Mouse (Mus musculus) heart, embryonic 13.5 days (tissue): ENCODE results near the gene Srsf2. TPM values are rescaled to one million over a fixed set of nuclear protein-coding genes. Genes with fewer than 3 reads are reported as not detected.
"Not testable (repeated sequence)": the region's sequence is repeated elsewhere in the genome, so short reads cannot be mapped to it uniquely, and the experiment has no call there.

Experiments
- ATAC-seq: fragments of 200-750 bp; cut with Nextera tagmentation; 2 replicates; pipeline ENCODE4 v1.8.0; 2017; ENCODE audit warnings: moderate TSS enrichment; ENCODE audit not compliant: insufficient number of reproducible peaks, low FRiP score, low TSS enrichment; ENCODE audit errors: extremely low read depth
- H3K27ac ChIP-seq: fragments of 300-500 bp; sonication (generic); replicated peaks from 2 replicates; pipeline ENCODE4 v1.5.1; 2015; ENCODE audit warnings: moderate library complexity, mild to moderate bottlenecking, inconsistent platforms
- H3K27me3 ChIP-seq: fragments of 300-500 bp; sonication (generic); replicated peaks from 2 replicates; pipeline ENCODE4 v1.6.1; 2015; ENCODE audit warnings: mild to moderate bottlenecking, inconsistent platforms
- H3K36me3 ChIP-seq: fragments of 300-500 bp; sonication (generic); 2 replicates; pipeline ENCODE4 v1.6.1; 2015; ENCODE audit warnings: mild to moderate bottlenecking, inconsistent platforms
- H3K4me1 ChIP-seq: fragments of 300-500 bp; sonication (generic); 2 replicates; pipeline ENCODE4 v1.6.1; 2015; ENCODE audit warnings: inconsistent platforms
- H3K4me2 ChIP-seq: fragments of 300-500 bp; sonication (generic); 2 replicates; pipeline ENCODE4 v1.6.1; 2015; ENCODE audit warnings: inconsistent platforms, mild to moderate bottlenecking, moderate library complexity
- H3K4me3 ChIP-seq: fragments of 300-500 bp; sonication (generic); 2 replicates; pipeline ENCODE4 v1.5.1; 2015; ENCODE audit warnings: moderate library complexity, mild to moderate bottlenecking, inconsistent platforms
- H3K9ac ChIP-seq: fragments of 300-500 bp; sonication (generic); 2 replicates; pipeline ENCODE4 v1.6.1; 2015; ENCODE audit warnings: inconsistent platforms, mild to moderate bottlenecking, moderate library complexity
- H3K9me3 ChIP-seq: fragments of 300-500 bp; sonication (generic); 2 replicates; pipeline ENCODE4 v1.6.1; 2016; ENCODE audit warnings: inconsistent platforms
- WGBS: fragments of 180-500 bp; shearing (Covaris S2); methylation state at CpG from one replicate; pipeline ENCODE4 v1.1.7; 2015; ENCODE audit warnings: mixed read lengths; 5-methylcytosine and 5-hydroxymethylcytosine counted together
- polyA plus RNA-seq: library from polyadenylated mRNA; unstranded; fragments of >200 nt; fragmentation: Nextera tagmentation; extraction: Ambion mirVana; gene quantifications from 2 replicates; pipeline ENCODE4 v1.2.1, GENCODE M21; 2015

The Srsf2 gene
- polyA plus RNA-seq, 1 experiment from 2014 or later: 530 TPM

DNA sequence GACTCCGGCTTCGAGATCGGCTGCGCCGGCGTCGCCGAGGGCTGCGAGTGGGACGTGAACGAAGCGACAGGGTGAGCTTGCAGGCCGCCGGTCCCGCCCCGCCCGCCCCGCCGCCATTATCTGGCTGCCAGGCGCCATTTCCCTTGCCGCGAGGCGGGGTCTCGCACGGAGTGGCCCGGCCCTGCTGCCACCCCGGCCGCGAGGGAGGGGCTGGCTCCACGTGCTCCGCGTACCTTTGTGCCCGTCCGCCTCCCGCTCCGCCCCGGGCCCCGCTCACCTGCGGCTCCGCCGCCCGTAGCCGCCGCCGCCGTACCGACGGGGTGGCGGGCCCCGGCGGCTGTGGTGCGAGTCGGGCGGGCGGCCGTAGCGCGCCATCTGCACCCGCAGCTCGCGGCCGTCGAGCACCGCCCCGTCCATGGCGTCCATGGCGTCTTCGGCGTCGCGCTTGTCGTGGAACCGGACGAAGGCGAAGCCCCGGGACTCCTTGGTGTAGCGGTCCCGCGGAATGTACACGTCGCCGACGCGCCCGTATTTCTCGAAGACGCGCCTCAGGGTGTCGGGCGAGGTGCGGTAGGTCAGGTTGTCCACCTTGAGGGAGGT, 503 bp downstream of the Srsf2 start, which contains the start of gene Mfsd11:
Mfsd11 (plus strand) TSS at position 150 of the 600 bp plus-strand sequence.
- peak within 1 kb of the TSS; percentile 99 for H3K4me3 ChIP-seq
- peak within 1 kb of the TSS; percentile 99 for H3K9ac ChIP-seq
- H3K27ac ChIP-seq: peak within 1 kb of the TSS; percentile 100
- H3K4me2 ChIP-seq: peak within 1 kb of the TSS; percentile 86
- under 1% methylated on average over 89 of the region's 91 CpGs for WGBS
- peaks cover 52% of the 10 kb centered on the region for H3K36me3 ChIP-seq
- H3K9me3 ChIP-seq: no peaks in the 10 kb centered on the region
- H3K4me1 ChIP-seq: peaks cover 49% of the 10 kb centered on the region
- no peaks in the 10 kb centered on the region for H3K27me3 ChIP-seq
- peak; percentile 71 for ATAC-seq

DNA sequence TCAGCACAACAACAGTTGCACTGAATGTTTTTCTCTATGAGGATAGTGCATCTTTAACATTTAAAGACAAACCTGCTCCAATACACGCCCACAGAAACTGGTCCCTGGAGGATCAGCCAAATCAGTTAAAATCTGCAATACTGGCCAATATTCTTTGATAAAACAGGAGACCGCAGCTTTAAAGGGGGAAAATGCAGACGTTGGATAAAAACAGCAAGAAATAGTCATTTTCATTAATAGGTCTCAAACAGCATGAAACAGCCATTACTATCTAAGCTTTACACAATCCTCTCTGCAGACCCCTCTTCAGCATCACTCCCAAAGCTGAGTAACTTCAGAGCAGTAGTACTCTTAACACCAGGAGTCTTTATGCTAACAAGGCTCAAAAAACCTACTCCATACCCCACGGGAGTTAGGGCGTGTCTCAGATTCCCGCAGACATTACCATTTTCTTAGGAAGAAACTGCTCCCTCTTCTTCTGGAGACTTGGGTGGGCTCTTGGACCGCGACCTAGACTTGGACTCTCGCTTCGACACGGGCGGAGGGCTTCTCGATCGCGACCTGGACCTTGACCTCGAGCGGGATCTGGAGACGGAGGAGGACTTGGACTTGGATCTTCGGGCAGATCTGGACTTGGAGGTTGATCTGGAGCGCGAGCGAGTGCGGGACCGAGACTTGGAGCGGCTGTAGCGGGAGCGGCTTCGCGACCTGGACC, 1.2 kb downstream of the Srsf2 start:
- Histone ChIP-seq H3K9ac (peak overlapping the region; percentile 99), H3K9me3 (no peaks in the 10 kb centered on the region), H3K27me3 (no peaks in the 10 kb centered on the region), H3K27ac (peak overlapping the region; percentile 100), H3K4me3 (peak overlapping the region; percentile 99), H3K4me2 (peak overlapping the region; percentile 86), H3K4me1 (peaks cover 43% of the 10 kb centered on the region), H3K36me3 (peaks cover 57% of the 10 kb centered on the region)
- no peak for ATAC-seq
- WGBS: under 1% methylated on average over 29 of the region's 29 CpGs

DNA sequence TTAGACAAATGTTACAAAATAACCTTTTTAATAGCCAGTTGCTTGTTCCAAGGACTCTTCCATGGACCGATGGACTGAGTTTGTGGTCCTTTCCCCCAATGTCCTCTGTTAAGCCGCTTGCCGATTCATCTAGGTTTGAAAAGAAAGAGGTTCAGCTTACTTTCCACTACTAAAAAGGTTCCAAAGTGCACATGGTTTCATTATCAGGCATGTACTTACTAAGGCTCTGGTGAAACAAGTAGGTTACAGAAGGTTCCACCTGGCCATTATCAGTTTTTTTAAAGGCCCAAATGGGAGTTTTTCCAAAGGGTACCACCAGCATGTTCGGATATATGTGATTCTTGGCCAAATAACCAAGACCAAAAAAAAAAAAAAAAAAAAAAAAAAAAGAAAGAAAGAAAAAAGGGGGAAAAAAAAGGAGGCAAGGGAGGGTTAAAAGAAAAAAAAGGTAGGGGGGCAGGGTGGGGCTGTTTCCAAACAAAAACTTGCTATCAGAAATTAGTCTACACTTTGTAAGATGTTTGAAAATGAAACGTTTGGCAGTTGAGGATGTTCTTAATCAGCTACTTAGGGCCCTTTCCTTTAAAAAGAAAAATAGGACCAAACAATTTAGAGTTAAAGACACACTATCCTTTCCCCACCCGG, 1.9 kb downstream of the Srsf2 start:
- Histone ChIP-seq H3K4me2 (peak overlapping the region; percentile 86), H3K36me3 (peaks cover 58% of the 10 kb centered on the region), H3K27ac (peak overlapping the region; percentile 100), H3K4me1 (peaks cover 46% of the 10 kb centered on the region), H3K9ac (peak overlapping the region; percentile 99), H3K4me3 (peak overlapping the region; percentile 99), H3K9me3 (no peaks in the 10 kb centered on the region), H3K27me3 (no peaks in the 10 kb centered on the region)
- WGBS: 29% methylated on average over 6 of the region's 6 CpGs
- no peak for ATAC-seq

DNA sequence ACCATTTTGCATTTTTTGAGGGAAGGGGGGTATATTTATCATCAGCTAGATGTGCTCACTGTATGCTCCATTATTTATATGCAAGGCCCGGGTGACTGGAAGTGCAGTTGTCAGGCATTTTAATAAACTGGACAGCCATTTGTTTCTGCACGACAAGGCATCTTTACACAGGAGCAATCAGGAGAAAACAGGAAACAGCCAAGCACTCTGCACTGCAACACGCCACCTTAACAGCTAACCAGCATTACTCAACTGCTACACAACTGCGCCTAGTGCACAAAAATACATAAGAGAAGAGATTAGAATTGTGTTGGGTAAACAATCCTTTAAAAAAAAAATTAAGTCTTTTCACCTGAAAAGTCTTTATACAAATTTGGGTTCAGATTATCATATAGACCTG, 2.8 kb downstream of the Srsf2 start:
- Histone ChIP-seq H3K9ac (peak overlapping the region; percentile 71), H3K36me3 (peaks cover 54% of the 10 kb centered on the region), H3K4me2 (peak overlapping the region; percentile 86), H3K9me3 (no peaks in the 10 kb centered on the region), H3K4me3 (peak overlapping the region; percentile 99), H3K27ac (no peak overlapping the region), H3K4me1 (peaks cover 41% of the 10 kb centered on the region), H3K27me3 (no peaks in the 10 kb centered on the region)
- no peak for ATAC-seq
- 55% methylated on average over 4 of the region's 4 CpGs for WGBS

DNA sequence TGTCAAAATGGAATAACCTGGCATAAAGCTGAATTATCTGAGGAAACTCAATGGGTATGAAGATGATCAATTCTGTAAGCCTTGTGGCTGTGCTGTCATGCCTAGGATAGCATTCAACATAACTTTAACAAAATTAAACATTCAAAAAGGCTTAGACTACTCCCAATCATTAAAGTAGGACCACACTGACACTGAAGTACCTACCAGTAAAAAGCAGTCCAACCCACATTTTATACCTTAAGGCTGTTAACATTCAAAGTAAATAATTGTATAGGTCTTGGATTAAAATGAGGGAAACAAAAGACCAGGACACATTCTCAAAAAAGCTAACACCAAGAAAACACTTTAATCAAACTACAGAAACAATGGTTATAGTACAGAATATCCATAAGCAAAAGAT, 3.3 kb downstream of the Srsf2 start:
- Histone ChIP-seq H3K27ac (no peak overlapping the region), H3K36me3 (peaks cover 54% of the 10 kb centered on the region), H3K4me1 (peaks cover 41% of the 10 kb centered on the region), H3K27me3 (no peaks in the 10 kb centered on the region), H3K9me3 (no peaks in the 10 kb centered on the region), H3K4me2 (no peak overlapping the region), H3K4me3 (no peak overlapping the region), H3K9ac (no peak overlapping the region)
- no peak for ATAC-seq

DNA sequence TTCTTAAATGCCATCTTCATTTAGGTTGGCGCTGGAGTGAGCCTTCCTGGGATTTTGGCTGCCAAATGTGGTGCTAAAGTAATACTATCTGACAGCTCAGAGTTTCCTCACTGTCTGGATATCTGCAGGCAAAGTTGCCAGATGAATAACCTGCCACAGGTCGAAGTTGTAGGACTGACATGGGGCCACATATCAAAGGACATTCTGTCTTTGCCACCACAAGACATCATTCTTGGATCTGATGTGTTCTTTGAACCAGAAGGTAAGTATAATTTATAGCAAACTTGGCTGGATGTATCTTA, 4.1 kb downstream of the Srsf2 start:
- ATAC-seq, H3K9me3 ChIP-seq, H3K27ac ChIP-seq, H3K4me3 ChIP-seq, H3K27me3 ChIP-seq, H3K4me2 ChIP-seq, H3K9ac ChIP-seq: not testable (repeated sequence)
- 72% methylated on average over 2 of the region's 2 CpGs for WGBS
- H3K36me3 ChIP-seq: peaks cover 54% of the 10 kb centered on the region
- peaks cover 44% of the 10 kb centered on the region for H3K4me1 ChIP-seq

DNA sequence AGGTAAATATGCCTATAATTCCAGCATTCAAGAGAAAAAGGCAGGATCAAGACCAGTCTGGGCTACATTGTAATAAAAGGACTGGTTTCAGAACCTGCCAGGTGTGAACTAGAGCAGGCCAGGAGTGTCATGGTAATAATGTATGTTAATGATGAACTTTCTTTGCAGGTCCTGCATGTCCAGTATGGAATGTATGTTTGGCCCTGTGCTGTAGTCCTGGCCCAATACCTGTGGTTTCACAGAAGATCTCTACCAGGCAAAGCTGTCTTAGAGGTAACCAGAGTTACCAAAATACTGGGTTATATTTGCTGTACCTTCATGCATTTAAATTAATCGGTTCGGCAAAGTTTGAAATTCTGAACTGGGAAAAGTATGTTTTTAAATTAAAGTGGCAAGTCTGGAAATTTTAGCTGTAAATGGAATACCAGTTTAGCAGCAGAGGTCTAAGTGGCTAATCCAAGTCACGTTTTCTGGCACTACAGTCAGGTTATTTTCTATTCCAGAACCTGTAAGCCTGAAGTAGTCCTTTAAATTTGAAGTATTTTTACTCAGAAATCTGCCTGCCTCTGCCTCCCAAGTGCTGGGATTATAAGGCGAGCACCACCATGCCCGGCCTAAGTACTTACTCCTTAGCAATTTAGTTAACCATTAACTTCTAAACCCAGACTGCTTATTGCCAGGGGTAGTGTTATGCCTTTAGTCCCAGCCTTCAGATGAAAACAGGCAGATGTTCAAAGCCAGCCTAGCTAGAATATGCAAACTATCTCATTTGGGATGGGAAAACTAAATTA, 4.6 kb downstream of the Srsf2 start:
- no peaks in the 10 kb centered on the region for H3K27me3 ChIP-seq
- peaks cover 54% of the 10 kb centered on the region for H3K36me3 ChIP-seq
- no peak overlapping the region for H3K4me2 ChIP-seq
- no peak for ATAC-seq
- no peaks in the 10 kb centered on the region for H3K9me3 ChIP-seq
- H3K4me3 ChIP-seq: no peak overlapping the region
- H3K4me1 ChIP-seq: peaks cover 44% of the 10 kb centered on the region
- no peak overlapping the region for H3K27ac ChIP-seq
- 77% methylated on average over 5 of the region's 5 CpGs for WGBS
- no peak overlapping the region for H3K9ac ChIP-seq

DNA sequence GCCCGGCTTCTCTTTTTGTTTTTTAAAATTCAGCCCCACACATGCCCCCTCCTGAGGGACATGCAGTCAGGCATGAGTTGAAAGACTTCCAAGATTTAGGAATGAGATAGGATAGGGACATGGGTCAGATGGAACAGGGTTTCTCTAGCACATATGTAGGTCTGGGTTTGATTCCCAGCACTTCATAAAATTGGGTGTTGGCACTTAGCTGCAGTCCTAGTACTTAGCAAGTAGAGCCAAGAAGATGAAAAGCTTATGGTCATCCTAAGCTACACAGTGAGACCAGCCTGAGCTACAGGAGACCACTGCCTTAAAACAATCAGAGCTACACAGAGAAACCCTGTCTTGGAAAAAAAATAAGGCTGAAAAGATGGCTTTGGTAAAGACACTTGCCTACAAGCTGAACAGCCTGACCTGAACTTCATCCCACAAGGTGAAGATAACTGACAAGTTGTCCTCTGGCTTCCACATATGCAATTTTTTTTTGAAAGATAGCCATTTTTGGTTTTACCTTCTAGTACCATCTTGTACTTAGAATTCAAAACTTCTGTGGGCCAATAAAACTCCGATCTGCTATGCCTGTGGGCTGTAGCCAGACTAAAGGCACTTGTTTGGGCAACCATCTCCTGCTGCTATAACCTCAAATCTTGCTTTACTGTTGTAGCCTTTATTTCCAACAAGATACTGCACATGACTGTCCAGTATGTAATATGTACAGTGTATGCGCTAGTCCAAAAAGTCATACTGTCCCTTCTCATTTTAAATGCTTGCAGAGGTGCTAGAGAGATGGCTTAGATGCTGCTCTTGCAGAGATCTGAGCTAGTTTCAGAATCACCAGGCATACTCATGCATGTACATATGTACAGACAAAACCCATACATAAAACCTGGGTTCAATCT, 5.5 kb downstream of the Srsf2 start:
- Histone ChIP-seq H3K27ac (0 out of 2 replicates have a peak overlapping the region, but pooled peaks have one; percentile 6), H3K4me2 (no peak overlapping the region), H3K27me3 (no peaks in the 10 kb centered on the region), H3K9me3 (no peaks in the 10 kb centered on the region), H3K36me3 (peaks cover 54% of the 10 kb centered on the region), H3K4me1 (peaks cover 44% of the 10 kb centered on the region), H3K4me3 (no peak overlapping the region), H3K9ac (peak overlapping the region; percentile 13; the same call in 1 of the 2 replicates)
- WGBS: 87% methylated on average over 3 of the region's 3 CpGs
- no peak for ATAC-seq

DNA sequence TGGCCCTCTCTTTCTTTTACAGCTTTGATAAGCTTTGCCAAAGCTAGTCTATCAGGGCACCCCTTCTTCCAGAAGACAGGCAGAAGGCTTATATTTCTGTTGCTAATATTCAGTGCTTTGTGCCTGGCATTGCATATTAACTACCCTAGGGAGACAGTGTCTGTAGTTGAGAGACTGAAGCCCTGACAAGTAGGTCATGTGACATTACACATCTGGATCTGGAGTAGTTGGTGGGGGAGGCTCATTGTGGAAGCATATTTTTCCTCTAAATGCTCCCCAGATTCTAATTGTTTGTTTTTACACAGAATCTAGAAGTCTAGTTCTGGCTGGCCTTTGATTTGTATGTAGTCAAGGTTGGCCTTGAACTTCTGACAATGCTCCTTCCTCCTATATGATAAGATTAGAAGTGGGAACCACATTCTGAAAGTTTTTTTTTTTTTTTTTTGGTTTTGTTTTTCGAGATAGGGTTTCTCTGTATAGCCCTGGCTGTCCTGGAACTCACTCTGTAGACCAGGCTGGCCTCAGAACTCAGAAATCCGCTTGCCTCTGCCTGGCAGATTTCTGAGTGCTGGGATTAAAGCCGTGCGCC, 6.2 kb downstream of the Srsf2 start:
- WGBS: 84% methylated on average over 4 of the region's 4 CpGs
- H3K4me3 ChIP-seq: no peak overlapping the region
- no peaks in the 10 kb centered on the region for H3K9me3 ChIP-seq
- H3K4me1 ChIP-seq: peaks cover 48% of the 10 kb centered on the region
- H3K27me3 ChIP-seq: no peaks in the 10 kb centered on the region
- no peak overlapping the region for H3K4me2 ChIP-seq
- ATAC-seq: no peak
- 0 out of 2 replicates have a peak overlapping the region, but pooled peaks have one; percentile 6 for H3K27ac ChIP-seq
- peaks cover 50% of the 10 kb centered on the region for H3K36me3 ChIP-seq
- peak overlapping the region; percentile 13; the same call in 1 of the 2 replicates for H3K9ac ChIP-seq
